Mouse (Mus musculus) spleen, adult 2 months (tissue): ENCODE data around the gene Six3.

Experiments
- CTCF ChIP-seq: fragments of 200-500 bp; IDR thresholded peaks from 2 replicates; pipeline ENCODE4 v1.5.1; 2011; ENCODE audit warnings: mild to moderate bottlenecking, inconsistent platforms; ENCODE audit not compliant: insufficient read depth, insufficient read length, insufficient replicate concordance; ENCODE audit errors: extremely low read depth
- POLR2A ChIP-seq: fragments of 200-500 bp; IDR thresholded peaks from 2 replicates; pipeline ENCODE4 v1.6.1; 2011; ENCODE audit warnings: low read depth, low read length, inconsistent platforms

- TF ChIP-seq POLR2A: no peak
- peak; percentile 76 for TF ChIP-seq CTCF
These were observed 20.2 kb downstream of the Six3 start for GRCm38 (mm10) chr17:85633619-85634018.
